Mouse (Mus musculus): ENCODE measurements around the gene Etnk1. TPM values are rescaled to one million over a fixed set of nuclear protein-coding genes. Genes with fewer than 3 reads are reported as not detected.
A peak's percentile ranks its signal among the peaks of the same experiment; 100 is the strongest.
"Not testable (repeated sequence)": the region's sequence is repeated elsewhere in the genome, so short reads cannot be mapped to it uniquely, and the experiment has no call there.

Gene Etnk1
- polyA plus RNA-seq, 1 experiment = 52.5 TPM

- DNase-seq (ENCODE audit: low read depth) = no peak
Measured at GRCm38 (mm10) chr6:143149766-143150291, 17.2 kb upstream of the Etnk1 start.

DNA sequence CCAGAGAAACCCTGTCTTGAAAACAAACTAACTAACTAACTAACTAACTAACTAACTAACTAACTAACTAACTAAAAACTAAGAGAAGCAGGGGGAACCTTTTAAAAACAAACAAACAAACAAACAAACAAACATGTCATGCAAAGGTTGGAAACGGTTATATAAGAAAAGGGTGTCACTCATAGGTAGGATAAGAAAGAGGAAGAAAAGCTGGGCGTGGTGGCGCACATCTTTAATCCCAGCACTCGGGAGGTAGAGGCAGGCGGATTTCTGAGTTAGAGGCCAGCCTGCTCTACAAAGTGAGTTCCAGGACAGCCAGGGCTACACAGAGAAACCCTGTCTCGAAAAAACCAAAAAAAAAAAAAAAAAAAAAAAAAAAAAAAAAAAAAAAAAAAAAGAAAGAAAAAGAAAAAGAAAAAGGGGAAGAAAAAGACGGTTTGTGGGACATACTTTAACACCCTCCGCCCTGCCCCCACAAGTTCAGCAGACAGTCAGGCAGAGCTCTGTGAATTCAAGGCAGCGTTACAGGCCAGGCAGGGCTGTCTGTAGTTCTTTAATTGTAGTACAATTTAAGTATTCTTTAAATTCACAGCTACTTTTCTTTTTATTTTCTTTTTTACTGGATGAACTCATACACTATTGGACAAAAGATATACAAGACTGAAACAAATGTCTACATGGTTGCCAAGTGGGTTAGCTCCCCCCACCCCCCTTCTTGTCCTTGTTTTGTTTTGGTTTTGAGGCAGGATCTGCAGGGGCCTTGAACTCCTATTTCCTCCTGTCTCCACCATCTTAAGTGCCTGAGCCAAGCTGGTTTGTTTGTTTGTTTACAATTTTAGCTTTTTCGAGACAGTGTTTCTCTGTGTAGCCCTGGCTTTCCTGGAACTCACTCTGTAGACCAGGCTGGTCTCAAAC lies 15.7 kb upstream of the Etnk1 start:
- not testable (repeated sequence) for DNase-seq (ENCODE audit: low read depth)

DNA sequence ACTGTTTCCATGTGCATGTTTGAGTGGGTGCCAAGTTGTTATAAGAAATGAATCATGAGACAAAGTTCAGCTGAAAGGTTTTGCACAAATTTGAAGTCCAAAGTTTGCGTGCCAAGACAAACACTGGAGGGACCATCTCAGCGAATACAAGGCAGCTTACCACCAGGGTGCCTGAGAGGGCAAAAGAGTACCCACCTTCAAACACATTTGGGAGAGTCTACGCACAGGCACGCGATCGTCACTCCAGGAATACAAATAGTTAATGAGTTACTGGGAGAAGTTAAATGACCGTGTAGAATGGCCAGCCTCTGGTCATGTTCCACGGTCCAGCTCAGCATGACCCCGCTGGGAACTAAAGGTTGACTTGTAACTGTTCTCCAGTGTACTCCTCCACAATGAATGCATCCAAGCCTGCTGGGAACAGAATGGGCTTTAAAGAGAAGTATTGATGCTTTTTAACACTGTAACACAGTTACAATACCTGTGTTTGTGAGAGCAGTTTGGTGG lies 14.6 kb upstream of the Etnk1 start:
- DNase-seq (ENCODE audit: low read depth) = no peak

DNA sequence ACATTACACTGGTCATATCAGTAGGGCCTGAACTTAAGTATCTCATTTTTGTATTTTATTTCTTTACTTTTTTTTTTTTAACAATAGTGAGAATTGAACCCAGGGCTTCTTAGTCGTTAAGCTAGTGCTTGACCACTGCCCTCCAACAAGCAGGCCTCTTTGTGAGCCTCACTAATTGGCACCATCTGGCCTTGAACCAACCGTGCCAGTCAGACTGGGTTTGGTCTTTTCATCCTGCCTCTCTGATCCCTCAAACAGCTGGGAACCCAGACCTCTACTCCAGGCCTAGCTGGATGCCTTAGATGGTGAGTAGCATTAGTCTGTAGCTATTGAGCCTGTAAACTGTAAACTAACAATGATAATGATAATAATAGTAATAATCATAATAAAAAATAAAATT lies 13.9 kb upstream of the Etnk1 start:
- DNase-seq (ENCODE audit: low read depth) = no peak

DNA sequence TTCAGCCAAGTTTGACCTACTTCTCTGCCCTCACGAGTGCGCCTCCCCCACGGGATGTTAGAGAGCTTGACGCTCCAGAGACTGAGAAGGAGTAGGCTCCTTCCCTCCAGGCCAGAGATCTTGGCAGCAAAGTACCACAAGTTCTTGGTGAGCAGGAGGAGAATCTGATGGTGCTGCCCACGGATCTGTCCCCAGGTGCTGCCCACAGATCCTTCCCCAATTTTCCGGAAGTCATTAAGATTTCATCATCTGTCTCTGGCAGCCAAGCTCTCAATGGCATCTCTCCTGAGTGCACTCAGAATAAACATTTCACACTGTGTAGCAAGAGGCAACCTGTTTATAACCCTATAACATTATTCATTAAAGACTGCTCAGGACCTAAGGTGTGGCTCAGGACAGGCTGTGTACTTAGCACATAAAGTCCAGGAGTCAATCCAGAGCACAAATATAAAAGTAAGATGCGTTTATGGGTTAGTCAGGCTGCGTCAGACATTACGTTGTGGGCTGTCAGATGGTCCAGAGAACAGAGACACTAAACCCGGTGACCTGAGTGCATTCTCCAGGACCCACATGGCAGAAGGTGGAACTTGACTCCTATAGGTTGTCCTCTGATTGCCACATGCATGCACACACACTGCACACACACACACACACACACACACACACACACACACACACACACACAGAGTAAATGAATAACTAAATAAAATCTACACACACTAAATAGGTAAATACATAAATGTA lies 13.1 kb upstream of the Etnk1 start:
- DNase-seq (ENCODE audit: low read depth) = peak; percentile 93

DNA sequence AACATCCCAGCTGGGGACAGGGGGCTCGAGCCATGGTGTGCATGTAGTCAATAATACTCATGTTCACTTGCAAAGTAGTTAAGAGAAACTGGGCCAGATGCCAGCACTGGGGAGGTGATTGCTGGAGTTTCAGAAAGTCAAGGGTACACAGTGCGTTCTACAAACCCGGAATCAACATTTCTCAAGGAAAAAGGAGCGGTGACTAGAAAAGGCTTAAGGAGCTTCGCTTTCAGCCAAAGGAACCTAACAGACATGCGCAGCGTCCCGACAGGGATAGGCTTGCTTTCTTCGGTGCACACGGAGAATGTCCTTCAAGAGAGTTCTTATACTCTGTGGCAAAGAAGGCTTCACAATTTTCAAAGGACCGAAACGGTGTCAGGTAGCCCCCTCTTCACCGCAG lies 12.1 kb upstream of the Etnk1 start:
- no peak for DNase-seq (ENCODE audit: low read depth)

- no peak for DNase-seq (ENCODE audit: low read depth)
Measured at GRCm38 (mm10) chr6:143155996-143156395, 11.0 kb upstream of the Etnk1 start.

GRCm38 (mm10) chr6:143156684-143157083 lies 10.3 kb upstream of the Etnk1 start:
- DNase-seq (ENCODE audit: low read depth) = no peak

DNA sequence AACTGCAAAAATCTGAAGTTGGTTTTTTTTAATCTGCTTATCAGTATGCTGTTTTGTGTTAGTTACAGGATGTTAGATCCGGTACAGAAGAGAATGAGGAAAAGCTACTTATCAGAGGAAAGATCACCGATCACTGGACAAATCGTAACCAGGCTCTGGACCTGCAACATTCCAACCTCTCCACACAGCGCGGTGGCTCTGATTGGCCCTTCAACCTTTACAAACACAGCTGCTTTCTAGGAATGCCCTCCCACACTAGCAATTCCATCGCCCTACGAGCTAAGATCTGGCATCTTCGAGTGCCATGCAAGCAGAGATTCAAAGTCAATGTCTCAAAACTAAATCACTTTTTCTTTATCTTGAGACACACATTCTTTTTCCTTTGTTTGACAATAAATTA lies 9.6 kb upstream of the Etnk1 start:
- DNase-seq (ENCODE audit: low read depth) = no peak

DNA sequence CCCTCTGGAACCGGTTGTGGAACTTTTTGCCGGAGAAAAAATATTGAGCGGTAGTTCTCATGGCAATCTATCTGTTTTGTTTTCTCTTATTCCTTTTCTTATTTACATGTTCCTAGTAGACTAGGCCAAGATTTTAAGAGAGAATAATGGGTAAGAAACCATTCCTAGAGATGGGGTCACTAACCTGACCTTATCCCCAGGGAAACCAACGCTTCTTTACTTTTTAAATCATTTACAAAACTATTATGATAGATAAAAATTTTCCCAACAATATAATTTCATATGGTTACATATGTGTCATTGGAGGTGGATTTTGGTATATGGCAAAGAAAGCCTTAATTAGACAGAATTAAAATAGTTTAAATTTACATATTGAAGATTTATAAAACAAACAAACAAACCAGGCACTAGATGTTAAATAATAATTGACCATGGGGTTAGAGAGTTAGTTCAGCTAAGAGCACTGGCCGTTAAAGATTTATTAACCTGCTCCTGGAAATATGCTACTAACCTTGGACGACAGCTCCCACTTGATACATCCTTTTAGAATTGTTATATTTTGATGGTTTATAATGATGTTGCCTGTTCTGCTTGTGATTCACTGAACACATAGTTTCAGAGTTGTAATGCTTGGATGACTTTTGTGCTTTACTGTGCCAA lies 6.3 kb upstream of the Etnk1 start:
- DNase-seq (ENCODE audit: low read depth) = no peak

DNA sequence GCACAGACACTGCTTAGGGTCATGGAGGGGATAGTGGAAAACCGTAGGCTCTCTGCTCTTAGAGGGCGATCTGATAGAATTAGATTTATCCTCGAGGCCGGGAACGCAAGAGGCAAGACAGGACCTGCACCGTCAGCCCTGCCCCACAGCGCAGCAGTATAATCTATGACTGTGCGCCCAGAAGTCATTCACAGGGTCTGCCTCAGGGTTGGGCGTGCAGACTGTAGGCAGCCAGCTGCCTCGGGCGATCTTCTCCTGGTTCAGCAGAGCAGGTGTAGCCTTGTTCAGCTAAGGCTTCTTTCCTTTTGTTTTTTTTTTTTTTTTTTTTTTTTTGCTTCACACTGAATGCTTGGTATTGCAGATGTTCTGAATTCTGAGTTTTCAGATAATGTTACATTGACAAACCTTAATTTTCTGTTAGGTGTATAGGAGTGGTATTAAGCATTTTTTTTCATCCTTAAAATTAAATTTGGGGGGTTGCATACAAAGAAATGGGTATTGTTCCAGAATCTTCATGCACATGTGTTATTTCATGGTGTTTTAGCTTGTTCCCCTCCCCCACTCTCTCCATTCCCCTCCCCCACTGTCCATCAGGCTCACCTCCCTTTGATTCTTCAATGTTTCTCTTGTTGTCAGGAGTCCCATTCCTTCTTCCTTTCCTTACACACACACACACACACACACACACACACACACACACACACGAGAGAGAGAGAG lies 4.7 kb upstream of the Etnk1 start:
- no peak for DNase-seq (ENCODE audit: low read depth)

GRCm38 (mm10) chr6:143163956-143164905 lies 2.8 kb upstream of the Etnk1 start:
- no peak for DNase-seq (ENCODE audit: low read depth)

- DNase-seq (ENCODE audit: low read depth) = no peak
Measured at GRCm38 (mm10) chr6:143164906-143165255, 2.1 kb upstream of the Etnk1 start.

GRCm38 (mm10) chr6:143165404-143166257 lies 1.4 kb upstream of the Etnk1 start:
- no peak for DNase-seq (ENCODE audit: low read depth)

DNA sequence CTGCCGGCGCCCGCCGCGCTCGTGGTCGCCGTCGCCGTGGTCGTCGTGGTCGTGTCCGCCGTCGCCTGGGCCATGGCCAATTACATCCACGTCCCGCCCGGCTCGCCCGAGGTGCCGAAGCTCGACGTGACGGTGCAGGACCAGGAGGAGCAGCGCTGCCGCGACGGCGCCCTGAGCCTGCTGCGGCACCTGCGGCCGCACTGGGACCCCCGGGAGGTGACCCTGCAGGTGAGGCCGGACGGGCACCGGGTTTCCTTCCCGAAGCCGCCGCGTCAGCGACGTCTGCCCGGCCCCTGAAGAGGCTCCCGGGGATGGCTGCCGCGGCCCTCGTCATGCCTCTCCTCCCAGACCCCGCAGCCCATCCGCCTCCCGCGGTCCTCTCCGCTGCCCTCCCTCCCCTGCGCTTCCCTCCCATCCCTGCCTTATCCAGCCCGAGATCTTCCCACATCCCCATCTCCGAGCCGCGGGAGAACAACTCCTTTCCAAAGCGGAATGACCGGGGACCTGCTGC lies 443 bp downstream of the Etnk1 start:
- DNase-seq (ENCODE audit: low read depth) = no peak

DNA sequence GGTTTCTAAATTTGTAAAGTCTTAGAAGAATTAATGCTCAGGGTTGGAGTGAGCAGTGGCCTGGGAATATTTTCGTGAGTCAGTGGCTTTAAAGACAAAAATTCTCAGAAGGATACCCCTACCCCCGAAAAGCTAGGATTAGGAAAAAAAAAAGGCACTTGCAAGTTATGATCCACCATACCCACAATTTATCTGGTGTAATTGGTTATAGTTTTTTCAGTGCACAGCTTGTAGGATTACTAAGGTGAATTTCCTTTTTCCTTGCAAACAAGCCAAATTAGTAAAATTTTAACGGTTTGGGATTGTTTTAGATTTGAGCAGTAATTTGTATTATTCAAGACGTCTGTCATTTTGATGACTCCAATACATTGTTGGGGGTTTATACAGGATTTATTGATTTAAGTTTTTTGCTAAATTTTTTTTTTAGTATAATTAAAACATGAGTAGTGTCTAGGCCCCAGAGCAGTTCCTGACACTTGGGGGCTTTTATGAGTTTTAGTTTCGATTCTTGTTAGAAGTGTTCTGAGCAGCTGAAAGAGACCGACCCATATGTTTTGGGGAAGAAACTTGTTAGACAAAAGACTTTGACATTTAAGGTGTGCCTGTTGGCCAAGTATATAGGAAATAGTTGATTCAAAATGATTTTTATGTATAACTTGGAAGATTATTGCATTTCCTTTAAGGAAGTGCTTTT lies 1.1 kb downstream of the Etnk1 start:
- DNase-seq (ENCODE audit: low read depth) = no peak

DNA sequence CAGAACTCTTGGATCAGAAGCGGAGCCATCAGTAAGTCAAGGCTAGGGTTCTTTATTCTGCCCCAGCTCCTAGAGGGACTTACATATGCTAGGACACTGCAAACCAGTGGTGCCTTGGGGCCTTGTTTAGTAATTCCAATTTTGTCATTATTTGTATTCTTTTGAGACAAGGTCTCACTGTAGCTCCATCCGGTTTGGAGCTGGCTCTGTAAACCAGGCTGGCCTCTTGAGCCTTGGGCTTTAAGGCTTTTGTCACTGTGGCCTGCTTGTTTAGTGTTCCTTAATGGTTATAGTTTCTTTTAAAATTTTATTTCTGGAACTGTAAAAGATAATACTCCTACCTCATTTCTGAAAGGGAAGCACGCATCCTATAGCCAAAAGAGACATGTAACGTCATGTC lies 2.4 kb downstream of the Etnk1 start:
- DNase-seq (ENCODE audit: low read depth) = no peak

GRCm38 (mm10) chr6:143170166-143170960 lies 3.3 kb downstream of the Etnk1 start:
- no peak for DNase-seq (ENCODE audit: low read depth)

All from gonadal fat pad, adult 2 months (tissue).